Mouse (Mus musculus): ENCODE results near the gene Usp32. TPM values are rescaled to one million over a fixed set of nuclear protein-coding genes. Genes with fewer than 3 reads are reported as not detected.
A peak's percentile ranks its signal among the peaks of the same experiment; 100 is the strongest.

Gene Usp32
- polyA plus RNA-seq, 1 experiment = 9.6 TPM

- no peak overlapping the region for H3K27ac ChIP-seq (ENCODE audit: insufficient read depth, low read depth, low read length)
- WGBS = 30% methylated on average over 3 of the region's 3 CpGs
These were observed 167.9 kb downstream of the Usp32 start for GRCm38 (mm10) chr11:84972067-84972466.

GRCm38 (mm10) chr11:84968775-84969174 lies 171.2 kb downstream of the Usp32 start:
- H3K4me1 ChIP-seq (ENCODE audit: control insufficient read depth, insufficient read depth, low read length) = peaks cover 9% of the 10 kb centered on the region; the same call in 1 of the 2 replicates
- no peaks in the 10 kb centered on the region for H3K36me3 ChIP-seq (ENCODE audit: control insufficient read depth, insufficient read depth, low read length)
- no peak overlapping the region for H3K4me3 ChIP-seq (ENCODE audit: insufficient read depth, low read depth, low read length)
- no peaks in the 10 kb centered on the region for H3K27me3 ChIP-seq (replicated peaks; ENCODE audit: control insufficient read depth, insufficient read depth, low read length)
- no peak overlapping the region for H3K27ac ChIP-seq (ENCODE audit: insufficient read depth, low read depth, low read length)
- peak; percentile 92 for DNase-seq
- 35% methylated on average over 6 of the region's 6 CpGs for WGBS
- TF ChIP-seq POLR2A (IDR thresholded peaks at IDR 0.05; ENCODE audit: low read depth, low read length) = no peak
- no peak for TF ChIP-seq CTCF (conservative IDR thresholded peaks at IDR 0.05; ENCODE audit: insufficient read depth, insufficient read length, low read depth, low read length)

More at GRCm38 (mm10) chr11:84972067-84972466, 167.9 kb downstream of the Usp32 start:
- H3K4me3 ChIP-seq (ENCODE audit: insufficient read depth, low read depth, low read length) = no peak overlapping the region
- H3K36me3 ChIP-seq (ENCODE audit: control insufficient read depth, insufficient read depth, low read length) = no peaks in the 10 kb centered on the region
- no peaks in the 10 kb centered on the region for H3K27me3 ChIP-seq (replicated peaks; ENCODE audit: control insufficient read depth, insufficient read depth, low read length)
- peaks cover 6% of the 10 kb centered on the region; the same call in 1 of the 2 replicates for H3K4me1 ChIP-seq (ENCODE audit: control insufficient read depth, insufficient read depth, low read length)
- TF ChIP-seq CTCF (conservative IDR thresholded peaks at IDR 0.05; ENCODE audit: insufficient read depth, insufficient read length, low read depth, low read length) (no peak), POLR2A (IDR thresholded peaks at IDR 0.05; ENCODE audit: low read depth, low read length) (no peak)
- peak; percentile 68 for DNase-seq

- Histone ChIP-seq H3K36me3 (ENCODE audit: control insufficient read depth, insufficient read depth, low read length) (no peaks in the 10 kb centered on the region), H3K27ac (ENCODE audit: insufficient read depth, low read depth, low read length) (no peak overlapping the region), H3K4me3 (ENCODE audit: insufficient read depth, low read depth, low read length) (no peak overlapping the region), H3K4me1 (ENCODE audit: control insufficient read depth, insufficient read depth, low read length) (peaks cover 10% of the 10 kb centered on the region; the same call in 1 of the 2 replicates), H3K27me3 (replicated peaks; ENCODE audit: control insufficient read depth, insufficient read depth, low read length) (no peaks in the 10 kb centered on the region)
- DNase-seq = no peak
- TF ChIP-seq CTCF (conservative IDR thresholded peaks at IDR 0.05; ENCODE audit: insufficient read depth, insufficient read length, low read depth, low read length) (no peak), POLR2A (IDR thresholded peaks at IDR 0.05; ENCODE audit: low read depth, low read length) (no peak)
- 67% methylated on average over 4 of the region's 4 CpGs for WGBS
These were observed 171.7 kb downstream of the Usp32 start for GRCm38 (mm10) chr11:84968309-84968708.

GRCm38 (mm10) chr11:84967113-84967512 lies 172.8 kb downstream of the Usp32 start:
- DNase-seq = no peak
- Histone ChIP-seq H3K27ac (ENCODE audit: insufficient read depth, low read depth, low read length) (no peak overlapping the region), H3K27me3 (replicated peaks; ENCODE audit: control insufficient read depth, insufficient read depth, low read length) (no peaks in the 10 kb centered on the region), H3K4me1 (ENCODE audit: control insufficient read depth, insufficient read depth, low read length) (peaks cover 13% of the 10 kb centered on the region), H3K36me3 (ENCODE audit: control insufficient read depth, insufficient read depth, low read length) (no peaks in the 10 kb centered on the region), H3K4me3 (ENCODE audit: insufficient read depth, low read depth, low read length) (no peak overlapping the region)
- WGBS = 51% methylated on average over 5 of the region's 5 CpGs
- TF ChIP-seq CTCF (conservative IDR thresholded peaks at IDR 0.05; ENCODE audit: insufficient read depth, insufficient read length, low read depth, low read length) = no peak
- TF ChIP-seq POLR2A (IDR thresholded peaks at IDR 0.05; ENCODE audit: low read depth, low read length) = no peak

GRCm38 (mm10) chr11:84966696-84967095 lies 173.3 kb downstream of the Usp32 start:
- no peak overlapping the region for H3K27ac ChIP-seq (ENCODE audit: insufficient read depth, low read depth, low read length)
- DNase-seq = no peak
- 76% methylated on average over 4 of the region's 4 CpGs for WGBS

GRCm38 (mm10) chr11:84963556-84963955 lies 176.4 kb downstream of the Usp32 start:
- 48% methylated on average over 3 of the region's 3 CpGs for WGBS

More at GRCm38 (mm10) chr11:84966696-84967095, 173.3 kb downstream of the Usp32 start:
- no peaks in the 10 kb centered on the region for H3K27me3 ChIP-seq (replicated peaks; ENCODE audit: control insufficient read depth, insufficient read depth, low read length)
- H3K4me3 ChIP-seq (ENCODE audit: insufficient read depth, low read depth, low read length) = no peak overlapping the region
- TF ChIP-seq CTCF (conservative IDR thresholded peaks at IDR 0.05; ENCODE audit: insufficient read depth, insufficient read length, low read depth, low read length) (no peak), POLR2A (IDR thresholded peaks at IDR 0.05; ENCODE audit: low read depth, low read length) (no peak)
- H3K4me1 ChIP-seq (ENCODE audit: control insufficient read depth, insufficient read depth, low read length) = peaks cover 13% of the 10 kb centered on the region
- no peaks in the 10 kb centered on the region for H3K36me3 ChIP-seq (ENCODE audit: control insufficient read depth, insufficient read depth, low read length)

GRCm38 (mm10) chr11:84962536-84962935 lies 177.4 kb downstream of the Usp32 start:
- Histone ChIP-seq H3K36me3 (ENCODE audit: control insufficient read depth, insufficient read depth, low read length) (no peaks in the 10 kb centered on the region), H3K4me1 (ENCODE audit: control insufficient read depth, insufficient read depth, low read length) (peaks cover 24% of the 10 kb centered on the region), H3K27me3 (replicated peaks; ENCODE audit: control insufficient read depth, insufficient read depth, low read length) (no peaks in the 10 kb centered on the region), H3K27ac (ENCODE audit: insufficient read depth, low read depth, low read length) (no peak overlapping the region), H3K4me3 (ENCODE audit: insufficient read depth, low read depth, low read length) (no peak overlapping the region)
- TF ChIP-seq CTCF (conservative IDR thresholded peaks at IDR 0.05; ENCODE audit: insufficient read depth, insufficient read length, low read depth, low read length) (no peak), POLR2A (IDR thresholded peaks at IDR 0.05; ENCODE audit: low read depth, low read length) (no peak)
- peak; percentile 61 for DNase-seq
- WGBS = 69% methylated on average over 4 of the region's 4 CpGs

More at GRCm38 (mm10) chr11:84963556-84963955, 176.4 kb downstream of the Usp32 start:
- Histone ChIP-seq H3K27ac (ENCODE audit: insufficient read depth, low read depth, low read length) (no peak overlapping the region), H3K4me3 (ENCODE audit: insufficient read depth, low read depth, low read length) (no peak overlapping the region), H3K27me3 (replicated peaks; ENCODE audit: control insufficient read depth, insufficient read depth, low read length) (no peaks in the 10 kb centered on the region), H3K4me1 (ENCODE audit: control insufficient read depth, insufficient read depth, low read length) (peaks cover 26% of the 10 kb centered on the region), H3K36me3 (ENCODE audit: control insufficient read depth, insufficient read depth, low read length) (no peaks in the 10 kb centered on the region)
- no peak for TF ChIP-seq CTCF (conservative IDR thresholded peaks at IDR 0.05; ENCODE audit: insufficient read depth, insufficient read length, low read depth, low read length)
- DNase-seq = peak; percentile 82
